Mouse (Mus musculus) intestine, embryonic 14.5 days (tissue): ENCODE results near the gene Gm10570. TPM values are rescaled to one million over a fixed set of nuclear protein-coding genes. Genes with fewer than 3 reads are reported as not detected.

ENCODE experiments used
- ATAC-seq: fragments of 200-750 bp; cut with Nextera tagmentation; replicated peaks from 2 replicates; pipeline ENCODE4 v1.8.0; 2017; ENCODE audit warnings: low read depth, moderate number of reproducible peaks, moderate TSS enrichment, moderate library complexity; ENCODE audit not compliant: low FRiP score, low TSS enrichment
- DNase-seq: peaks from one replicate; pipeline ENCODE4 v3.0.0-alpha.2; 2018; ENCODE audit warnings: low spot score
- H3K27ac ChIP-seq: fragments of 300-500 bp; sonication (generic); 2 replicates; pipeline ENCODE4 v1.5.1; 2014; ENCODE audit warnings: low read depth, mild to moderate bottlenecking, control low read depth
- H3K27me3 ChIP-seq: fragments of 300-500 bp; sonication (generic); replicated peaks from 2 replicates; pipeline ENCODE4 v1.6.1; 2014; ENCODE audit warnings: low read length, control low read depth; ENCODE audit not compliant: control insufficient read depth, insufficient read depth
- H3K36me3 ChIP-seq: fragments of 300-500 bp; sonication (generic); 2 replicates; pipeline ENCODE4 v1.6.1; 2014; ENCODE audit warnings: low read length, control low read depth; ENCODE audit not compliant: control insufficient read depth, insufficient read depth
- H3K4me1 ChIP-seq: fragments of 300-500 bp; sonication (generic); replicated peaks from 2 replicates; pipeline ENCODE4 v1.6.1; 2014; ENCODE audit warnings: low read length, control low read depth, mixed read lengths; ENCODE audit not compliant: control insufficient read depth, insufficient read depth
- H3K4me2 ChIP-seq: fragments of 300-500 bp; sonication (generic); 2 replicates; pipeline ENCODE4 v1.6.1; 2014; ENCODE audit warnings: low read length
- H3K4me3 ChIP-seq: fragments of 300-500 bp; sonication (generic); 2 replicates; pipeline ENCODE4 v1.5.1; 2014; ENCODE audit warnings: low read depth, low read length, control low read depth, mixed read lengths
- H3K9ac ChIP-seq: fragments of 300-500 bp; sonication (generic); 2 replicates; pipeline ENCODE4 v1.6.1; 2014; ENCODE audit warnings: mild to moderate bottlenecking, low read length
- H3K9me3 ChIP-seq: fragments of 300-500 bp; sonication (generic); 2 replicates; pipeline ENCODE4 v1.6.1; 2016; ENCODE audit warnings: low read length, control low read depth; ENCODE audit not compliant: control insufficient read depth
- WGBS: fragments of 180-500 bp; shearing (Covaris S2); extraction: QIAGEN DNeasy Blood & Tissue Kit; methylation state at CpG from one replicate; pipeline ENCODE4 v1.1.7; 2014; 5-methylcytosine and 5-hydroxymethylcytosine counted together
- polyA plus RNA-seq: library from polyadenylated mRNA; unstranded; fragments of >200 nt; fragmentation: Nextera tagmentation; extraction: Ambion mirVana; gene quantifications from 2 replicates; pipeline ENCODE4 v1.2.1, GENCODE M21; 2014

Gm10570 gene
- polyA plus RNA-seq, 1 experiment from 2014 or later, result not detected

GRCm38 (mm10) chr4:130283826-130284225 is 24.6 kb downstream of the Gm10570 start:
- H3K4me3 ChIP-seq, result no peak overlapping the region
- H3K9ac ChIP-seq, result no peak overlapping the region
- no peaks in the 10 kb centered on the region for H3K9me3 ChIP-seq
- ATAC-seq (no peak), DNase-seq (no peak)
- WGBS, result 76% methylated on average over 9 of the region's 9 CpGs
- H3K27me3 ChIP-seq, result 0 out of 2 replicates have a peak, but pooled peaks cover 6% of the 10 kb centered on the region
- no peak overlapping the region for H3K4me2 ChIP-seq
- no peak overlapping the region for H3K27ac ChIP-seq
- H3K36me3 ChIP-seq, result no peaks in the 10 kb centered on the region
- H3K4me1 ChIP-seq, result no peaks in the 10 kb centered on the region

GRCm38 (mm10) chr4:130282856-130283255 is 25.6 kb downstream of the Gm10570 start:
- H3K27me3 ChIP-seq, result 0 out of 2 replicates have a peak, but pooled peaks cover 6% of the 10 kb centered on the region
- DNase-seq (no peak), ATAC-seq (no peak)
- H3K27ac ChIP-seq, result no peak overlapping the region
- 68% methylated on average over 5 of the region's 5 CpGs for WGBS
- H3K9ac ChIP-seq, result no peak overlapping the region
- no peaks in the 10 kb centered on the region for H3K36me3 ChIP-seq
- H3K4me1 ChIP-seq, result no peaks in the 10 kb centered on the region
- no peaks in the 10 kb centered on the region for H3K9me3 ChIP-seq
- no peak overlapping the region for H3K4me3 ChIP-seq
- no peak overlapping the region for H3K4me2 ChIP-seq

DNA sequence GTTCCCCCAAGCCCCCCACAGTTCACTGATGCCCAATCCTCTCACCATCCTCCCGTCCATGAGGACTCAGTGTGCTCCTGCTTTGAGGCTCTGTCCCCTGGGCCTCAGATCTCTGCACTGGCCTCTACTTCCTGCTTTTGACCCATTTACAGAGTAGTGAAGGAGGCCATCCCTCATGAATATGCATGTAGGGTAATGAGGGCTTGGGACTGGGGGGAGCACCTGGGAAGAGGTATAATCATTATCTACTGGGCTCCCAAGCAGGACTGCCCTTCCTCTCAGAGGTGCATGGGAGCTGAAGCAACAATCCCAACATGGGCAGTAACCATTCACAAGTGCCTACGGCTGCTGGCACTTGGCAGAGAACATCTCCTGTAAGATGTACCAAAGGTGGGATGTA is 29.4 kb downstream of the Gm10570 start, which contains the start of gene Serinc2:
TSS of gene Serinc2 (minus strand) at position 101 of the 400 bp plus-strand sequence.
- H3K4me3 ChIP-seq, result no peak within 1 kb of the TSS
- 56% methylated on average over 2 of the region's 2 CpGs for WGBS
- H3K27me3 ChIP-seq, result peaks cover 20% of the 10 kb centered on the region
- no peak for DNase-seq
- ATAC-seq, result no peak
- no peaks in the 10 kb centered on the region for H3K36me3 ChIP-seq
- H3K4me1 ChIP-seq, result no peaks in the 10 kb centered on the region
- H3K9ac ChIP-seq, result no peak within 1 kb of the TSS
- no peak within 1 kb of the TSS for H3K4me2 ChIP-seq
- H3K27ac ChIP-seq, result no peak within 1 kb of the TSS
- no peaks in the 10 kb centered on the region for H3K9me3 ChIP-seq

GRCm38 (mm10) chr4:130276573-130277176 is 31.8 kb downstream of the Gm10570 start:
- ATAC-seq, result no peak
- 60% methylated on average over 7 of the region's 7 CpGs for WGBS
- DNase-seq, result no peak
- peaks cover 4% of the 10 kb centered on the region; the same call in 1 of the 2 replicates for H3K4me1 ChIP-seq
- H3K4me2 ChIP-seq, result no peak overlapping the region
- peaks cover 30% of the 10 kb centered on the region for H3K27me3 ChIP-seq
- no peak overlapping the region for H3K9ac ChIP-seq
- no peak overlapping the region for H3K27ac ChIP-seq
- H3K4me3 ChIP-seq, result no peak overlapping the region
- H3K9me3 ChIP-seq, result no peaks in the 10 kb centered on the region
- H3K36me3 ChIP-seq, result no peaks in the 10 kb centered on the region

GRCm38 (mm10) chr4:130275823-130276105 is 32.7 kb downstream of the Gm10570 start:
- H3K27me3 ChIP-seq, result peaks cover 30% of the 10 kb centered on the region
- no peak overlapping the region for H3K4me3 ChIP-seq
- H3K9me3 ChIP-seq, result no peaks in the 10 kb centered on the region
- peak overlapping the region; percentile 98; the same call in 1 of the 2 replicates for H3K4me2 ChIP-seq
- H3K4me1 ChIP-seq, result peaks cover 4% of the 10 kb centered on the region; the same call in 1 of the 2 replicates
- ATAC-seq (0 out of 2 replicates have a peak, but pooled peaks have one; percentile 9), DNase-seq (no peak)
- H3K27ac ChIP-seq, result no peak overlapping the region
- H3K36me3 ChIP-seq, result no peaks in the 10 kb centered on the region
- WGBS, result 47% methylated on average over 5 of the region's 5 CpGs
- no peak overlapping the region for H3K9ac ChIP-seq

GRCm38 (mm10) chr4:130275016-130275822 is 33.3 kb downstream of the Gm10570 start:
- Histone ChIP-seq H3K27ac (no peak overlapping the region), H3K4me3 (peak overlapping the region; percentile 54), H3K9ac (peak overlapping the region; percentile 42), H3K36me3 (no peaks in the 10 kb centered on the region), H3K9me3 (no peaks in the 10 kb centered on the region), H3K4me2 (peak overlapping the region; percentile 98), H3K4me1 (peaks cover 4% of the 10 kb centered on the region; the same call in 1 of the 2 replicates), H3K27me3 (peaks cover 30% of the 10 kb centered on the region)
- peak; percentile 72 for DNase-seq
- peak; percentile 65; the same call in 1 of the 2 replicates for ATAC-seq
- 1% methylated on average over 62 of the region's 62 CpGs for whole genome bisulfite sequencing

- no peaks in the 10 kb centered on the region for H3K9me3 ChIP-seq
- H3K4me1 ChIP-seq, result peaks cover 4% of the 10 kb centered on the region; the same call in 1 of the 2 replicates
- WGBS, result 1% methylated on average over 29 of the region's 29 CpGs
- H3K4me2 ChIP-seq, result peak overlapping the region; percentile 98
- H3K36me3 ChIP-seq, result no peaks in the 10 kb centered on the region
- H3K27me3 ChIP-seq, result peaks cover 30% of the 10 kb centered on the region
- H3K4me3 ChIP-seq, result peak overlapping the region; percentile 54
- no peak overlapping the region; the same call in 1 of the 2 replicates for H3K27ac ChIP-seq
- ATAC-seq (peak; percentile 36), DNase-seq (peak; percentile 69)
- H3K9ac ChIP-seq, result peak overlapping the region; percentile 42
Observed at GRCm38 (mm10) chr4:130274346-130275015, 34.0 kb downstream of the Gm10570 start.

- no peak for DNase-seq
- Histone ChIP-seq H3K27ac (no peak overlapping the region; the same call in 1 of the 2 replicates), H3K36me3 (no peaks in the 10 kb centered on the region), H3K9ac (peak overlapping the region; percentile 42), H3K27me3 (peaks cover 25% of the 10 kb centered on the region), H3K4me3 (peak overlapping the region; percentile 54), H3K4me1 (peaks cover 4% of the 10 kb centered on the region; the same call in 1 of the 2 replicates), H3K4me2 (peak overlapping the region; percentile 98), H3K9me3 (no peaks in the 10 kb centered on the region)
- WGBS, result 19% methylated on average over 12 of the region's 12 CpGs
- peak; percentile 21; the same call in 1 of the 2 replicates for ATAC-seq
Observed at GRCm38 (mm10) chr4:130273698-130274345, 34.7 kb downstream of the Gm10570 start.
